Mouse (Mus musculus) G1E (cell line): ENCODE data around the gene Pou2f2. TPM values are rescaled to one million over a fixed set of nuclear protein-coding genes. Genes with fewer than 3 reads are reported as not detected.

Experiments
- ATAC-seq: 2 replicates; pipeline ENCODE4 v1.8.0; 2016; ENCODE audit warnings: mild to moderate bottlenecking; ENCODE audit not compliant: insufficient number of reproducible peaks, poor library complexity, low FRiP score, severe bottlenecking; ENCODE audit errors: extremely low read depth
- DNase-seq: peaks from one replicate; pipeline ENCODE4 v3.0.0; 2012; ENCODE audit warnings: low spot score
- H3K27me3 ChIP-seq: 2 replicates; pipeline ENCODE4 v1.6.1; 2012; ENCODE audit warnings: mild to moderate bottlenecking, low read length, inconsistent platforms; ENCODE audit not compliant: insufficient read depth
- H3K36me3 ChIP-seq: replicated peaks from 2 replicates; pipeline ENCODE3; 2012; ENCODE audit warnings: mild to moderate bottlenecking, inconsistent platforms
- H3K4me1 ChIP-seq: 2 replicates; pipeline ENCODE4 v1.6.1; 2012; ENCODE audit warnings: low read depth, low read length, inconsistent platforms, mixed read lengths; ENCODE audit not compliant: insufficient read depth
- H3K4me3 ChIP-seq: 2 replicates; pipeline ENCODE4 v1.5.1; 2012; ENCODE audit warnings: low read depth, mild to moderate bottlenecking, inconsistent platforms, low read length, moderate library complexity, mixed read lengths
- H3K9me3 ChIP-seq: replicated peaks from 2 replicates; pipeline ENCODE4 v1.6.1; 2012; ENCODE audit warnings: inconsistent platforms
- CTCF ChIP-seq: IDR thresholded peaks from 2 replicates; pipeline ENCODE4 v1.5.1; 2012; ENCODE audit warnings: low read depth, low read length, inconsistent platforms, mixed read lengths
- GATA1 ChIP-seq: IDR thresholded peaks from 2 replicates; pipeline ENCODE4 v1.6.1; 2012; ENCODE audit warnings: borderline replicate concordance, low read length, inconsistent platforms, mixed read lengths
- GATA2 ChIP-seq: IDR thresholded peaks from 2 replicates; pipeline ENCODE4 v1.6.1; 2012; ENCODE audit warnings: low read depth, low read length, inconsistent platforms, borderline replicate concordance
- POLR2AphosphoS5 ChIP-seq: IDR thresholded peaks from 2 replicates; pipeline ENCODE4 v1.6.1; 2012; ENCODE audit warnings: low read depth, low read length, inconsistent platforms; ENCODE audit not compliant: insufficient replicate concordance
- TAL1 ChIP-seq: conservative IDR thresholded peaks from 2 replicates; pipeline ENCODE4 v1.6.1; 2012; ENCODE audit warnings: low read depth, low read length, inconsistent platforms, mixed read lengths
- polyA plus RNA-seq: library from polyadenylated mRNA; stranded (reverse); fragments of >175 nt; gene quantifications from 2 replicates; pipeline ENCODE4 v1.2.3, GENCODE M21; 2012
- total RNA-seq, 2 experiments: library from RNA; stranded (forward) in 1 of 2; stranded (reverse) in 1 of 2; fragments of 200-1000 nt in 1 of 2; fragments of >200 nt in 1 of 2; fragmentation: Nextera tagmentation in 1 of 2; gene quantifications; 2 replicates each; pipeline ENCODE4 v1.2.3; 2014 to 2017

Pou2f2 gene
- total and polyA plus RNA-seq, 3 experiments: 0.16 to 0.59 (median 0.38) TPM

DNA sequence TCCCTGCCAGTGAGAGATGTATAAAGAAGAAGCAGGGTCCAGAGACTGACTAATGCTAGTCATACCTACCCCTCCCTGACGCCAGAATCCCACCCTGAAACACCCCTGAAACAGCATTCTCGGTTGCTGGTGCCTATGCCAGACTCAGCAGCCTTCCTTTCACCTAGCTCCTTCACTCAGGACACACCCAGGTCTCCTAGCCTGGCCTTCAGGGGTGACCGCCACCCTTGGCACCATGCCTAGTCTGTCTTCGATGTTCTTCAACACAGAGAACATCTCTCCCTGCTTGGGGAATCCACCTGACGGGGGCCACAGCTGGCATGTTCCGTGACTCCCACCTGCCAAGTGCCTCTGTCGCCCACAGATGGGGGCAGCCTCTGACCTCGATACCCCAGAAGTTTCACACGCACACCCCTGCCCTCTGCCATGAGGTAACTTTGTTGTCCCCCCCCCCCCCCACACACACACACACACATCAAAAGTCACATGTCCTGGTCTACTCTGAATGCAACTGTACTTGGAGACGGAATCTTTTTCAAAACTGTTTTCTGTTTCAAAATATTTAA, 53.7 kb downstream of the Pou2f2 start:
- no peak for ATAC-seq
- no peaks in the 10 kb centered on the region for H3K9me3 ChIP-seq
- peaks cover 35% of the 10 kb centered on the region for H3K27me3 ChIP-seq
- TF ChIP-seq GATA2 (no peak), POLR2AphosphoS5 (no peak), TAL1 (no peak), GATA1 (no peak)
- H3K4me3 ChIP-seq: no peak overlapping the region
- H3K4me1 ChIP-seq: no peaks in the 10 kb centered on the region
- no peaks in the 10 kb centered on the region for H3K36me3 ChIP-seq
- no peak for DNase-seq

- TF ChIP-seq TAL1: no peak
- no peak for TF ChIP-seq CTCF
- no peak for TF ChIP-seq GATA1
- no peak for TF ChIP-seq GATA2
- no peak for TF ChIP-seq POLR2AphosphoS5
- ATAC-seq: no peak
- no peaks in the 10 kb centered on the region for H3K36me3 ChIP-seq
These were observed 58.2 kb downstream of the Pou2f2 start for GRCm38 (mm10) chr7:25121240-25121786.

DNA sequence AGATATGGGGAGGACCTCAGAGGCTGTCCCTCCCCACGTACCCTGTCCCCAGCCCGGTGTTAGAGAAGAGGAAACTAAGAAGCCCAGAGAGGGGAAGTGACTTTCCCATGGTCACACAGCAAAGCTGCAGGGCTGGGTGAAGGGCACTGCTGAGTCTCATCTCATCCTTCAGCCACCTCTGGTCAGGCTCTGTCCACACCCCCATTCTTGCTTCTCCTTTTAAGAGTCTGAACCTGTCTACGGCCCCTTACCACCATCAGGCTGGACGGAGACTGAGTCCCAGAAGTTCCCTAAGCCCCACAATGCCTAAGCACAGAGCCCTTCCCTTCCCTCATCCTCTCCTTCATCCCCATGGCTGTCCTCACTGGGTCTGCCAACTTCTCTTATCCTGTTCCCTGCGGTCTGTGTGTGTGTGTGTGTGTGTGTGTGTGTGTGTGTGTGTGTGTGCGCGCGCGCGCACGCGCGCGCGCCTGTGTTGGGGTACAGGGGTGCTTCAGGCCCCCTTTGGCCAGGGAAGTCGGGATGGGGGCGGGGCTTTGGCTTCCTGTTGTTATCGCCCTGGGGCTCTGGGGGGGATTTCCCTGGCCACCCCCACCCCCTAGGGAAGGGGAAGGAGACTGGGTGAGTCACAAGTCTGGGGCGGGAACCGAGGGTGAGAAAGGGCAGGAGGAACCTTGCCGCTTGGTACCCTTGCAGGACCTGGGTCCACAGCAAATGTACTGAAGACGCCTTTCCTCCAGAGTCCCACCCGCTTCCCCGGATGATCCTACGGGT, 59.3 kb downstream of the Pou2f2 start:
- Histone ChIP-seq H3K4me1 (no peaks in the 10 kb centered on the region), H3K27me3 (peaks cover 18% of the 10 kb centered on the region; the same call in 1 of the 2 replicates), H3K9me3 (no peaks in the 10 kb centered on the region), H3K4me3 (no peak overlapping the region), H3K36me3 (no peaks in the 10 kb centered on the region)
- TF ChIP-seq POLR2AphosphoS5 (no peak), CTCF (no peak), GATA1 (no peak), GATA2 (no peak), TAL1 (no peak)
- ATAC-seq (no peak), DNase-seq (no peak)

More at GRCm38 (mm10) chr7:25121240-25121786, 58.2 kb downstream of the Pou2f2 start:
- Histone ChIP-seq H3K4me1 (no peaks in the 10 kb centered on the region), H3K4me3 (no peak overlapping the region), H3K9me3 (no peaks in the 10 kb centered on the region), H3K27me3 (peaks cover 18% of the 10 kb centered on the region; the same call in 1 of the 2 replicates)
- no peak for DNase-seq

DNA sequence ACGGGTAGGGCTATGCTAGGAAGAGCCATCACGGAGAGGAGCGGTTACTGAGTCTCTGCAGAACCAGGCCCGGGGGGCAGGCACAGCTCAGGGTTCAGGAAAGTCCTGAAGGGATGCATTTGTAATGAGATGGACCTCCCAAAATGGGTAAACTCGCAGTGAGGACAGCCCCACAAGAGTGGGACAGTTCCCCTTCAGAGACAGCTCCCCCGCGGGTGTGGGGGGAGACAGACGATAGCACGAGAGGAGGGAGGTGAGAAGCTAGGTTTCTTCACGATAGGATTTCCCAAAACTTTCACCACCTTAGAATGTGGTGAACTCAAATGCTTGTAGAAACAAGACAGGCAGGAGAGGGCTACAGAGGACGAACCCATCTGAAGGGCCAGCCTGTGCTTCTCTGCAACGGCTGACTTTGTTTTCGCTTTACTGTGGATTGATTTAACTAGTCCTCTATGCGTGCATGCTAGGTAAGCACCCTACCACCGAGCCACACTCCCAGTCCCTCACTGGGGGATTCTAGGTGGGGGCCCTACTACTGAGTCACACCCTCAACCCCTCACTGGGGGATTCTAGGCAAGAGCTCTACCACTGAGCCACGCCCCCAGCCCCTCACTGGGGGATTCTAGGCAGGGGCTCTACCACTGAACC, 66.4 kb downstream of the Pou2f2 start:
- TF ChIP-seq CTCF: no peak
- no peak for TF ChIP-seq POLR2AphosphoS5
- no peak for TF ChIP-seq TAL1
- no peak for TF ChIP-seq GATA1
- TF ChIP-seq GATA2: no peak
- no peaks in the 10 kb centered on the region for H3K36me3 ChIP-seq
- DNase-seq: no peak
- H3K9me3 ChIP-seq: no peaks in the 10 kb centered on the region
- H3K4me3 ChIP-seq: no peak overlapping the region
- peaks cover 16% of the 10 kb centered on the region; the same call in 1 of the 2 replicates for H3K27me3 ChIP-seq
- peaks cover 7% of the 10 kb centered on the region for H3K4me1 ChIP-seq
- ATAC-seq: no peak

- H3K4me3 ChIP-seq: no peak overlapping the region
- peaks cover 14% of the 10 kb centered on the region; the same call in 1 of the 2 replicates for H3K27me3 ChIP-seq
- no peak for ATAC-seq
- DNase-seq: no peak
- H3K4me1 ChIP-seq: peaks cover 7% of the 10 kb centered on the region
- no peak for TF ChIP-seq GATA1
- no peak for TF ChIP-seq GATA2
- no peak for TF ChIP-seq CTCF
- no peak for TF ChIP-seq TAL1
- no peak for TF ChIP-seq POLR2AphosphoS5
- H3K36me3 ChIP-seq: no peaks in the 10 kb centered on the region
- no peaks in the 10 kb centered on the region for H3K9me3 ChIP-seq
These were observed 67.2 kb downstream of the Pou2f2 start for GRCm38 (mm10) chr7:25112178-25112955.
